Mouse (Mus musculus): ENCODE data around the gene Chpf2.
"Not testable (repeated sequence)": the region's sequence is repeated elsewhere in the genome, so short reads cannot be mapped to it uniquely, and the experiment has no call there.

Chpf2 gene

GRCm38 (mm10) chr5:24586547-24587199 is at the start of gene Chpf2:
Gene Chpf2, plus strand, starts transcription at chr5:24586741.
- DNase-seq (ENCODE audit: low spot score) = peak; percentile 86

GRCm38 (mm10) chr5:24537618-24538017 is 48.9 kb upstream of the Chpf2 start:
- DNase-seq (ENCODE audit: low spot score) = no peak

GRCm38 (mm10) chr5:24539571-24540296 is 46.8 kb upstream of the Chpf2 start:
- no peak for DNase-seq (ENCODE audit: low spot score)

DNA sequence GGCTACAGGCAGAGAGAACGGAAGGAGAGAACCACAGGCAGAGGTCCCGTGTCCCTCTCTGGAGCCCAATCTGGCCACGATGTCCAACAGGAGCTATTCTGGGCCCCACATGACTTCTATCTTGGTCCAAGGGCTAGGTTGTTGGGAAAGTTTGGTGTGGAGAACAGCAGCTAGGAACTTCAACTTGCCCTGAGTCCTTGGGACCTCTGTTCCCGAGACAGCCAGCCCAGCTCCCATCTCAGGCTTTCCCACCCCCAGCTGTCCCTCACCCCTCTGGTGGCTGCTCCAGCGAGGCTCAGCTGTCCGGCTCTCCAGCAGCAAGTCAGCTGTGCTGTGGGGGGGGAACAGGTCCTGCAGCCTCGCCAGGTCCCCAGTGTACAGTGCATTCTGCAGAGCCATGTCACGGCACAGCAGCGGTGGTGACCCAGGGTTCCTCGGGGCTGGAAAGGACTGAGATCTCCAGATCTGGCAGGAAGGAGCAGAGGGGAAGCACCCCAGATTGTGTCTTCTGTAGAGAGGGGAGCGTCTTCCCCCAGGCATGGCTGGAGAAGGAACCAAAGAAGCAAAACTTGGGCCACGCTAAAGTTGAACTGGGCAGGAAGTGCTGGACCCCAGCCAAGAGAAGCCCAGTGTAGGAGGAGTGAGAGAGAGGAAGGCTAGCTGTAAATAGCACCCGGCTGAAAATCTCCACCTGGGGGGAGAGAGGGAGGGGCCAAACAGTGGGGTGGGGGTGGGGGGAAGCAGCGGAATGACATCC is 46.0 kb upstream of the Chpf2 start, which contains the start of gene Asb10:
TSS of gene Asb10 (minus strand) at position 592 of the 757 bp plus-strand sequence.
- DNase-seq (ENCODE audit: low spot score) = no peak

- no peak for DNase-seq (ENCODE audit: low spot score)
These were observed 45.4 kb upstream of the Chpf2 start for GRCm38 (mm10) chr5:24541144-24541569.

DNA sequence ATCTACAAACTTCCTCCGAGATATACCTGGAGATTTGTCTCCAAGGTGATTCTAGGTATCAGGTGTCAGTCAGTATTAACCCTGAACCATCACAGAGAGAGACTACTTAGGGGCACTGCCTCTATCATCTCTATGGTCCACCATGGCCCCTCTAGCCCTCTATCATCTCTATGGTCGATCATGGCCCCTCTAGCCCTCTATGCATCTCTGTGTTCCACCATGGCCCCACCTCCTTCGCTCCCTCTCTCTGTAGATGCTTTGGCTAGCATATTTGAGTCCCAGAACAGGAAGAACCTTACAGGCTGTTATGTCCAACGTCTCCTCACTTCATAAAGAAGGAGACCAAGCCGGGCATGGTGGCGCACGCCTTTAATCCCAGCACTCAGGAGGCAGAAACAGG is 43.9 kb upstream of the Chpf2 start:
- DNase-seq (ENCODE audit: low spot score) = no peak

- DNase-seq (ENCODE audit: low spot score) = no peak
These were observed 35.8 kb upstream of the Chpf2 start for GRCm38 (mm10) chr5:24550598-24551316.

DNA sequence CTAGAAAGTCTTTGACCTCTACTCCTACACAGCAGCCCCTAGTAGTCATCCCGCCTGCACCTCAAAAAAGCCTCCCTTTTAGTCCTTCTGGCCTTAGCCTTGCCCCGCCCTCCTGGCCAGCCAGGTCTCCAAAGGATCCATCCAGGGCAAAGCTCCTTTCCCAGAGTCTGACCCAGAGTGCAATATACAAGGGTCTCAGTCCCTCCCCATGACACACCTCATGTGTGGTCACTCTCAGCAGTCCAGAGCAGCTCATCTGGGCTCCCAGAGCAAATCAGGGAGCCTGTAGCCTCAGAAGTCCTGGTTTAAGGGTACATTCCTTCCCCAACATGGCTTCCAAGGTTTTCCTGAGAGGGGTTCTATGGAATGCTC is 35.2 kb upstream of the Chpf2 start:
- no peak for DNase-seq (ENCODE audit: low spot score)

GRCm38 (mm10) chr5:24553621-24554244 is 32.8 kb upstream of the Chpf2 start:
- no peak for DNase-seq (ENCODE audit: low spot score)

- DNase-seq (ENCODE audit: low spot score) = not testable (repeated sequence)
These were observed 31.2 kb upstream of the Chpf2 start for GRCm38 (mm10) chr5:24555335-24555734.

DNA sequence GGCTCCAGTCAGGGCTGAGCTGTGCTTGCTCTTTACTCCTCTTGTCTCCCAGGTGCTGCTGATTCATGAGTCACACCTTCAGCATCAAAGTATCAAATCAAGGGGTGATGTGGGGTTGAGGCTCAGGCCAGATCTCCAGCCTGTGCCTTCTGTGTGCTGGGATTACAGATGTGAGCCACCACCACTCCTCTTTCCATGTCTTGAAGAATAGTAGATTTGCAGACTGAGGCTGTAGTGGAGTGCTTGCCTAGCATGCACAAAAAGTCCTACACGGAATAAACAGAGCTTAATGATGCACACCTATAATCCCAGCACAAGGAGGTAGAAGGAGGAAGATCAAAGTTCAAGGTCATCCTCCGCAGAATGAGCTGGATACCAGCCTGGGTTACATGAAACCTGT is 29.8 kb upstream of the Chpf2 start, which contains the start of gene 4931409K22Rik:
TSS of gene 4931409K22Rik (minus strand) at position 101 of the 400 bp plus-strand sequence.
- no peak for DNase-seq (ENCODE audit: low spot score)

GRCm38 (mm10) chr5:24575948-24576347 is 10.6 kb upstream of the Chpf2 start:
- DNase-seq (ENCODE audit: low spot score) = no peak

GRCm38 (mm10) chr5:24576801-24577182 is 9.7 kb upstream of the Chpf2 start:
- DNase-seq (ENCODE audit: low spot score) = no peak

DNA sequence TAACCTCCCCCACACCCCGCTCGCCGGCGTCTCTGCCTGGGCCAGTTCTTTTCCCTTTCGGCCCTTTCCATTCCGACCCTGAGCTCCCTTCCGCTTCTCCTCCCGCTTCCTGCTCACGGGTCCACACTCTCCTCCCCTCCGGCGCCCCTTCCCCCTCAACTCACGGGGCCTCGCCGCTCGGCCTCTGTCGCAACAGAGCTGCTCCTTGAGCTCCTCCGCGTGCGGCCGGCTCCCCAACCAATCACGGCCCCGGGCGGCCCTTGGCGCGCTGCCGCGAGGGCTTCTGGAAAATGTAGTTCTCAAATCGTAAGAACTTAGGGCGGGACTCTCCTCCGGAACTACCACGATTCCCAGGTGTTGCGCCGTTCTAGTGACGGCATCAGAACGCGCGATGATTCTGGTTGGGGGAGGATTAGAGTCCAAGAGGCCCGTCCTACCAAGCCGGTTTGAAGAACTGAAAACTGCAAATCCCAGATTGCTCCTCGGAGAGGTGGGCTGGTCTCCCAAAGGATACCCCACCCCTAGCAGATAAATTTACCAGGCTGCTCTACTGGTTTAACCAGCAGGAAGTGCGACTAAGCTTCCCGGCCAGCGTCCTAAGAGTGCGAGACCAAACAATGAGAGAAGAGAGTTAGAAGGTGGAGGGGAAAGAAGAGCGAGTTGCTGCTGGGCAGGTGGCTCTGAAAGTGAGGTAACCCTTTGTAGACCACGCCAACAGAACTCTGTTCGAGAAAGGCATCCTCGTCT is 9.2 kb upstream of the Chpf2 start, which contains the start of gene Abcf2:
TSS of gene Abcf2 (minus strand) at position 285 of the 747 bp plus-strand sequence.
- peak; percentile 99 for DNase-seq (ENCODE audit: low spot score)

- no peak for DNase-seq (ENCODE audit: low spot score)
These were observed 8.2 kb upstream of the Chpf2 start for GRCm38 (mm10) chr5:24578109-24578963.

DNA sequence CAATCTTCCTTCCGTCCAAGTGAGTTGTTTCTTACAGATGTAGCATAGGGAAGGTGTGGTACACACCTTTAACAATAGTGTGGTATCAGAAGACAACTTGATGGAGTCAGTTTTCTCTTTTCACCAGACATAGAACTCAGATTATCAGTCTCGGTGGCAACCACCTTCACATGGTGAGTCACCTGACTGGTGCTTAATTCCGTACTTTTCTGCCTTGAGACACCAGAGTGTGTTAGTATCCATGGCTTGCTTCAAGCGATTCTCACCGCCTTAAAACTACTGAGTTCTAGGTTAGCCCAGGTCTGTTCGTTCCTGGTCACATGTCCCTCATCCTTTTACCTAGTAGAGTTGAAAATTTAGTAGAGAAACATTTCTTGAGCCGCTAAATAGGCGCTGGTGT is 435 bp upstream of the Chpf2 start:
- DNase-seq (ENCODE audit: low spot score) = no peak

DNA sequence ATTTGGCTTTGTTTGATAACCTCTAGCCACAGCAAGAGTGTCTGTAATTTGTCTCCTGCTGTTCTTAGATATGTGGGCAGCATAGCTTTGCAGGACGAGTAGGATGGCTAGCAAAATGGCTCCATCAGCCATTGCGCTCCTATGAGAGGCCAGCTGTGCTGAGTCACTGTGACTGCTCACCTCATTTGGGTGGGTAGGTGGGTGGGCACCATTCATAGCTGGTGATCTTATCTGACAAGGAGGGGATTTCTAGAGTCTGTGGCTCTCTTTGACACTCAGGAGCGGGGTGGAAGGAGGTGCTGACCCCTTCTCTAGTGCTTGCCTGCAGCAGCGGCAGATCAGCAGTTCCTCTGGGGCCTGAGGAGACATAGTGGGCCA is 648 bp downstream of the Chpf2 start:
- DNase-seq (ENCODE audit: low spot score) = no peak

- no peak for DNase-seq (ENCODE audit: low spot score)
These were observed 3.3 kb downstream of the Chpf2 start for GRCm38 (mm10) chr5:24589511-24590500.

- no peak for DNase-seq (ENCODE audit: low spot score)
These were observed 4.8 kb downstream of the Chpf2 start for GRCm38 (mm10) chr5:24591268-24591721.

Data from T-cell, adult 2 months (primary cell).